Mouse (Mus musculus) bone marrow, adult 2 months (tissue): ENCODE results near the gene Lypd6b.

Experiments used
- CTCF ChIP-seq: fragments of 200-500 bp; IDR thresholded peaks from 2 replicates; pipeline ENCODE4 v1.5.1; 2011; ENCODE audit warnings: low read length, control low read depth; ENCODE audit not compliant: control insufficient read depth, insufficient read depth
- POLR2A ChIP-seq: fragments of 200-500 bp; IDR thresholded peaks from 2 replicates; pipeline ENCODE4 v1.6.1; 2011; ENCODE audit warnings: low read depth, mild to moderate bottlenecking, control low read depth, low read length, borderline replicate concordance; ENCODE audit not compliant: control insufficient read depth

DNA sequence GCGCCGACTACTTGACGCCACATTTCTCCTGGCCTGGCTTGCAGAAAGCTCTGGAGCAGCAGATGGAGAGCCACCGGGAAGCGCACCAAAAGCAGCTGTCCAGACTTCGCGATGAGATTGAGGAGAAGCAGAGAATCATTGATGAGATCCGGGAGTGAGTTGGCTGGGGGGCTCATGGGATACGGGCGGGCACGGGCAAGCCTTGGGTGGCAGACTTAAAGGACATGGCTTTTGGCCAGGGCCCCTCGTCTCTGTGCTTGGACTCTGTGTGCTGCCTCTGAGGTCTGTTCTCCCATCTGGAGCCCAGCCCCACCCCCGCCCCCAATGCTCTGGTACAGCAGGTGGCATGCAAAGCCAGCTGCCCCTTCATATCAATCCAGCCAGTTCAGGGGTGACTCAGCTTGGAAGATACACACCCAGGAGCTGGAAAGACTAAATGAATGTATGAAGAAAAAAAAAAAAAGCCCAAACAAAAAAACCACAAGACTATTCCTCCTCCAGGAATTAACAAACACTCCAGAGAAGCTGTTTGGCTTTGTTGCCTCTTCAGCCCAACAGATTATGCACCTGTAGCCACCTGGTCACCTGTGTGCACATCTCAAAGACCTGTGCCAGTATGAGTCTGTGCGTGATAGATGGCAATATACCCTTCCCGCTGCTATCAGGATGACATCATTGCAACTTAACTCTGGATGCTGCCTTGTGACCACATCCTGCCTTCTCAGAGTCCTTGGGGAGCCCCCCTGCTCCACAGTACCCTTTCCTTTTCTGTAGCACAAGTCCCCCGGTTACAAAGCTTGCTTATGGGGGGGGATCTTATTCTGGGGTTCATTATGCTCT is 45.4 kb upstream of the Lypd6b start:
- TF ChIP-seq CTCF (no peak), POLR2A (no peak)
